Mouse (Mus musculus) embryonic facial prominence, embryonic 10.5 days (tissue): Measurements from ENCODE around the gene Gm44965. TPM values are rescaled to one million over a fixed set of nuclear protein-coding genes. Genes with fewer than 3 reads are reported as not detected.

Experiments used
- DNase-seq: peaks from one replicate; pipeline ENCODE4 v3.0.0-alpha.2; 2017; ENCODE audit warnings: low spot score
- H3K27ac ChIP-seq: fragments of 300-500 bp; sonication (generic); replicated peaks from 2 replicates; pipeline ENCODE4 v1.5.1; 2016; ENCODE audit warnings: mild to moderate bottlenecking
- H3K27me3 ChIP-seq: fragments of 300-500 bp; sonication (generic); replicated peaks from 2 replicates; pipeline ENCODE4 v1.6.1; 2016; ENCODE audit warnings: low read depth, mild to moderate bottlenecking; ENCODE audit not compliant: poor library complexity, severe bottlenecking
- H3K36me3 ChIP-seq: fragments of 300-500 bp; sonication (generic); replicated peaks from 2 replicates; pipeline ENCODE4 v1.6.1; 2016; ENCODE audit warnings: mild to moderate bottlenecking, moderate library complexity
- H3K4me1 ChIP-seq: fragments of 300-500 bp; sonication (generic); 2 replicates; pipeline ENCODE4 v1.6.1; 2016
- H3K4me3 ChIP-seq: fragments of 300-500 bp; sonication (generic); 2 replicates; pipeline ENCODE4 v1.5.1; 2016; ENCODE audit warnings: mild to moderate bottlenecking, moderate library complexity
- H3K9me3 ChIP-seq: fragments of 300-500 bp; sonication (generic); 2 replicates; pipeline ENCODE4 v1.6.1; 2016; ENCODE audit warnings: mild to moderate bottlenecking
- WGBS: fragments of 180-500 bp; shearing (Covaris S2); methylation state at CpG from one replicate; pipeline ENCODE4 v1.1.7; 2016; 5-methylcytosine and 5-hydroxymethylcytosine counted together
- polyA plus RNA-seq: library from polyadenylated mRNA; unstranded; fragments of >200 nt; fragmentation: Nextera tagmentation; extraction: Ambion mirVana; gene quantifications from 2 replicates; pipeline ENCODE4 v1.2.1, GENCODE M21; 2016

Gm44965 gene
- polyA plus RNA-seq, 1 experiment from 2014 or later, result 0.91 TPM

GRCm38 (mm10) chr6:48635105-48635504 is 41.4 kb downstream of the Gm44965 start:
- DNase-seq, result no peak
- Histone ChIP-seq H3K27ac (no peak overlapping the region), H3K36me3 (no peaks in the 10 kb centered on the region), H3K4me3 (no peak overlapping the region), H3K4me1 (peaks cover 19% of the 10 kb centered on the region), H3K27me3 (peaks cover 29% of the 10 kb centered on the region), H3K9me3 (no peaks in the 10 kb centered on the region)
- 90% methylated on average over 2 of the region's 2 CpGs for WGBS

- peaks cover 19% of the 10 kb centered on the region for H3K4me1 ChIP-seq
- H3K4me3 ChIP-seq, result no peak overlapping the region
- no peaks in the 10 kb centered on the region for H3K9me3 ChIP-seq
- peaks cover 14% of the 10 kb centered on the region; the same call in 1 of the 2 replicates for H3K27me3 ChIP-seq
- peak; percentile 29 for DNase-seq
- WGBS, result 27% methylated on average over 6 of the region's 6 CpGs
- H3K27ac ChIP-seq, result no peak overlapping the region
- no peaks in the 10 kb centered on the region for H3K36me3 ChIP-seq
These were observed 42.8 kb downstream of the Gm44965 start for GRCm38 (mm10) chr6:48636515-48636914.

DNA sequence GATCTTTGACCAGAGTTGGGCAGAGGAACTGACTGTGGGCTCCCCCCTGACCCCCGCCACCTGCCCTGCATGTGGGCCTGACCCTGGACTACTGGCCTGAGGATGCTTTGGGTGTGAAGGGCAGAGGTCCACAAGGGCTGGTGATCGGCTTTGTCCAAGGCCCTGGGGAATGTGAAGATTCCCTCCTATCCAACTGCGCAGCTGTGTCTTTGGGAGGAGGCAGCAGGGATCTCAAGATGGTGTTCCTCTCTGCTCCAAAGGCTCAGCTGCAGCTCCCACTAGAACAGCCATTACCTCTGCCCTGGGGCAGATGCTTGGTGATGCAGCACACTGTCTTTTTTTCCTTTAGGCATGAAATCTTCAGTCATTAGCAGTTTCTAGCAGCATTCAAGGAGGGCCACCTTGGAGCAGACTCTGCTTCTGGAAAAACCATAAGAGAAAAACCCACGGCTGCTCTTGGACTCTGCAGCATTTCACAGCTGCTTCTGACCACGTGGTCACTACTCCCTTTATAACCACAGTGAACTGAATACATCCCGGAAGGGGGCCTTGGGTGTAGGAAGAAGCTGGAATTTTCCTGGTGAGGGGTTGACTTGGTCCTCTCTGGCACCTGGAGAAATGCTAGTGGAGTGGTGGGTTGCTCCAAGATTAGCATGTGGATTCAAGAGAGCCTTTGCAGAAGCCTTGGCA is 44.2 kb downstream of the Gm44965 start:
- Histone ChIP-seq H3K4me1 (peaks cover 19% of the 10 kb centered on the region), H3K4me3 (no peak overlapping the region), H3K27me3 (peaks cover 2% of the 10 kb centered on the region; the same call in 1 of the 2 replicates), H3K27ac (no peak overlapping the region), H3K36me3 (no peaks in the 10 kb centered on the region), H3K9me3 (no peaks in the 10 kb centered on the region)
- WGBS, result 70% methylated on average over 6 of the region's 6 CpGs
- no peak for DNase-seq

DNA sequence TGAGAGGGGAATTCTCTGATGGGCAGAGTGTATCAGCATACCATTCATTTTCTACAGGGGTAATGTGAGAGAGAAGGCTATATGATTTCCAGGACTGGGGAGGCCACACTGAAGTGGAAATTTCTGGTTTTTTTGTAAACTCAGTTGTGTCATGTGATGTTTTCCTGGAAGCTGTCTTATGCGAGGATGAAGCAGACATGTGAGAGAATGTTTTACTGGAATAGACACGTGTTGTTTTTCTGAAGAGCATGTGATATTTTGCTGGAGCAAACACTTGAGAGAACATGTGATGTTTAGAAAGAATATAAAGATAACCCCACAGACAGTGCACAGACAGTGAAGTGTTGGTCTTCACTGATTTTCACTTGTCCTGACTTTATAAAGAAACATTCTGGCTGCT is 44.8 kb downstream of the Gm44965 start:
- DNase-seq, result no peak
- WGBS, result 77% methylated on average over 2 of the region's 2 CpGs
- H3K36me3 ChIP-seq, result no peaks in the 10 kb centered on the region
- H3K4me3 ChIP-seq, result no peak overlapping the region
- no peak overlapping the region for H3K27ac ChIP-seq
- H3K27me3 ChIP-seq, result no peaks in the 10 kb centered on the region
- H3K9me3 ChIP-seq, result no peaks in the 10 kb centered on the region
- H3K4me1 ChIP-seq, result peaks cover 19% of the 10 kb centered on the region

DNA sequence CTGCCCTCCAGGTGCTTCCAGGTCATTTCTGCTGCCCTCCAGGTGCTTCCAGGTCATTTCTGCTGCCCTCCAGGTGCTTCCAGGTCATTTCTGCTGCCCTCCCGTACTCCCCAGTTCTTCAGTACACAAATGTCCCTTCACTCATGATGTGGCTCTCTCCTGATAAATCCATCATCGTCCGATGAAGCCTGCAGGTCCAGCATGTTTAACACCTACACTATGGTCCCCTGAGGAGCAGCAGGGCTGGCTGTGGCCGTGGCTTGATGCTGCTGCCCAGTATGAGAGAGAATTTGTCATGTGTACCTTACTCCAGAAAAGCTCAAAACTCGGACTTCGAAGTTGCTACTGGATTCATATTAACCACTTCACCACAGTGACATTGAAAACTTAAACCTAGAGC is 47.6 kb downstream of the Gm44965 start:
- DNase-seq, result no peak
- WGBS, result 72% methylated on average over 6 of the region's 6 CpGs
- H3K27me3 ChIP-seq, result peaks cover 9% of the 10 kb centered on the region; the same call in 1 of the 2 replicates

DNA sequence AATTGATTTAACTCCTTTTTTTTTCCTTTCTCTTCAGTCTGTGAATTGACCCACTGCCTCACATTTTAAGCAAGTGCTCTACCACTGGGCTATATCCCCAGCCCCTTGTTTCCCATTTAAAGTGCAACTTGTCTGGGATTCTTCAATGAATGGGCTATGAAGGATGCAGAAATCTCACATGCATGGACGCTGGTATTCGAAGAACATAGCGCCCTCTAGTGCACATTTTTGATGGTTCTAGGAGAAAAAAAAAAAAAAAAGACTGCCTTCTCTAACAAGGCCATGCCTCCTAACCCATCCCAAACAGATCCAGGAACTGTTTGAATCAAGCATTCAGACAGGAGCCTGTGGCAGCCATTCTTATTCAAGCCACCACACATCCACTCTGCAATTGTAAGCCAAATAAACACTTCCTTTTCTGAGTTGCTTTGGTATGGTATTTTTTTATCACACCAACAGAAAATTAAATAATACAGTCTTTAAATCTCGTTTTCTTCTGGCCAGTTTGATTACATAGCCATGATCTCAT is 49.1 kb downstream of the Gm44965 start:
- no peak overlapping the region for H3K27ac ChIP-seq
- no peaks in the 10 kb centered on the region for H3K36me3 ChIP-seq
- no peaks in the 10 kb centered on the region; the same call in 1 of the 2 replicates for H3K4me1 ChIP-seq
- no peaks in the 10 kb centered on the region for H3K9me3 ChIP-seq
- H3K27me3 ChIP-seq, result peaks cover 9% of the 10 kb centered on the region; the same call in 1 of the 2 replicates
- no peak for DNase-seq
- no peak overlapping the region for H3K4me3 ChIP-seq
- 24% methylated on average over 4 of the region's 4 CpGs for WGBS

More for the DNA sequence above, 47.6 kb downstream of the Gm44965 start:
- H3K4me3 ChIP-seq, result no peak overlapping the region
- peaks cover 14% of the 10 kb centered on the region for H3K4me1 ChIP-seq
- no peak overlapping the region for H3K27ac ChIP-seq
- no peaks in the 10 kb centered on the region for H3K9me3 ChIP-seq
- no peaks in the 10 kb centered on the region for H3K36me3 ChIP-seq

- Histone ChIP-seq H3K36me3 (no peaks in the 10 kb centered on the region), H3K27ac (no peak overlapping the region), H3K4me3 (no peak overlapping the region), H3K27me3 (peaks cover 9% of the 10 kb centered on the region; the same call in 1 of the 2 replicates), H3K4me1 (no peaks in the 10 kb centered on the region), H3K9me3 (no peaks in the 10 kb centered on the region)
- peak; percentile 73 for DNase-seq
- WGBS, result 18% methylated on average over 12 of the region's 12 CpGs
These were observed 52.0 kb downstream of the Gm44965 start for GRCm38 (mm10) chr6:48645660-48646308.

GRCm38 (mm10) chr6:48646309-48646690 is 52.6 kb downstream of the Gm44965 start:
- Histone ChIP-seq H3K27me3 (peaks cover 9% of the 10 kb centered on the region; the same call in 1 of the 2 replicates), H3K4me3 (no peak overlapping the region), H3K4me1 (no peaks in the 10 kb centered on the region), H3K36me3 (no peaks in the 10 kb centered on the region), H3K27ac (no peak overlapping the region), H3K9me3 (no peaks in the 10 kb centered on the region)
- WGBS, result 83% methylated on average over 4 of the region's 4 CpGs
- DNase-seq, result no peak

DNA sequence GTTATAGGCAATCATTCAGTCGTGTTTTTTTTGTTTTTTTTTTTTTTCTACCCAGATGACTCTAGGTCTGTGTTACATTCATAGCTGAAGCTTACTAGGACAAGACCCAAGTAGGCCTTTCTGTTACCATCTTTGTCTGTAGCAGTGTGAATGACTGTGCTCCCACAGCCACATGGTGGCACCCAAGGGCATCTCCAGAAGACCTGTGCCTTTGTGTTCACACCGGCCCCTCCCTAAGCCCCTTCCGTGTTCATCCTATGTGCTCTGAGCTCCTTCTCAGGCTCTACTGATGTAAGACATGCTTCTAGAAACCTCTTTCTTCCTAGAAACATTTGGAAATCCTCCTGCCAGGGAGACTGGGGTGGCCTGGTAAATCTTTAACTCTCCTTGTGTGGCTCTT is 53.3 kb downstream of the Gm44965 start, which contains the start of gene Gimap8:
TSS of gene Gimap8 (plus strand) at position 240 of the 400 bp plus-strand sequence.
- no peak within 1 kb of the TSS for H3K4me3 ChIP-seq
- no peak within 1 kb of the TSS for H3K27ac ChIP-seq
- peaks cover 9% of the 10 kb centered on the region; the same call in 1 of the 2 replicates for H3K27me3 ChIP-seq
- H3K9me3 ChIP-seq, result no peaks in the 10 kb centered on the region
- WGBS, result 50% methylated on average over 3 of the region's 3 CpGs
- H3K36me3 ChIP-seq, result no peaks in the 10 kb centered on the region
- peak; percentile 38 for DNase-seq
- H3K4me1 ChIP-seq, result no peaks in the 10 kb centered on the region

- 86% methylated on average over 2 of the region's 2 CpGs for WGBS
- no peak for DNase-seq
- H3K9me3 ChIP-seq, result no peaks in the 10 kb centered on the region
- H3K4me3 ChIP-seq, result no peak overlapping the region
- H3K27ac ChIP-seq, result no peak overlapping the region
- H3K27me3 ChIP-seq, result peaks cover 9% of the 10 kb centered on the region; the same call in 1 of the 2 replicates
- H3K4me1 ChIP-seq, result no peaks in the 10 kb centered on the region
- H3K36me3 ChIP-seq, result no peaks in the 10 kb centered on the region
These were observed 53.9 kb downstream of the Gm44965 start for GRCm38 (mm10) chr6:48647611-48648010.

DNA sequence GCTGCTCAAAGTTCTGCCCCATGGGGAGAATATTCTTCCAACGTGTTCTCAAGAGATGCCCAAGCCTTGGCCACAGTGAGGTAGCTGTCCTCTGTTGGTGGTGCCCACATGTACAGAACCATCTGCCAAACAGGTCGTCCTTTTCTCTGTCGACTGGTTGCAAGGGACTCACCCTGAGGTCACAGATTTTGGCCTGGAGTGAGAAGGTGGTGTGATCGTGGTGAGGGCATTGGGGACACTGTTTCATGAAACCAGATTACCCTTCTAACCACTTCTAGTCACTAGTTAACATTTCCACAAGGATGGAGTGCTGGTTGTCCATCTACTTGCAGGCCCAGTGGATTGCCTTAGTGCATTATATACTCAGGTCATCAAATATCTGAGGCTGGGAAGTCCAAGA is 55.0 kb downstream of the Gm44965 start:
- H3K36me3 ChIP-seq, result no peaks in the 10 kb centered on the region
- H3K4me1 ChIP-seq, result no peaks in the 10 kb centered on the region
- no peak for DNase-seq
- peaks cover 9% of the 10 kb centered on the region; the same call in 1 of the 2 replicates for H3K27me3 ChIP-seq
- no peaks in the 10 kb centered on the region for H3K9me3 ChIP-seq
- 84% methylated on average over 4 of the region's 4 CpGs for WGBS
- no peak overlapping the region for H3K4me3 ChIP-seq
- H3K27ac ChIP-seq, result no peak overlapping the region

GRCm38 (mm10) chr6:48650041-48650440 is 56.3 kb downstream of the Gm44965 start:
- no peak for DNase-seq
- H3K4me1 ChIP-seq, result no peaks in the 10 kb centered on the region
- 89% methylated on average over 9 of the region's 9 CpGs for WGBS

More at GRCm38 (mm10) chr6:48650041-48650440, 56.3 kb downstream of the Gm44965 start:
- Histone ChIP-seq H3K36me3 (no peaks in the 10 kb centered on the region), H3K27me3 (peaks cover 5% of the 10 kb centered on the region; the same call in 1 of the 2 replicates), H3K9me3 (no peaks in the 10 kb centered on the region), H3K27ac (no peak overlapping the region), H3K4me3 (no peak overlapping the region)
